Mouse (Mus musculus): ENCODE results near the gene Pld2. TPM values are rescaled to one million over a fixed set of nuclear protein-coding genes. Genes with fewer than 3 reads are reported as not detected.

Pld2 gene
- polyA plus RNA-seq (2014; fragmentation: Nextera tagmentation; extraction: Ambion mirVana): 5.9 and 6.4 TPM in 2 replicates

DNA sequence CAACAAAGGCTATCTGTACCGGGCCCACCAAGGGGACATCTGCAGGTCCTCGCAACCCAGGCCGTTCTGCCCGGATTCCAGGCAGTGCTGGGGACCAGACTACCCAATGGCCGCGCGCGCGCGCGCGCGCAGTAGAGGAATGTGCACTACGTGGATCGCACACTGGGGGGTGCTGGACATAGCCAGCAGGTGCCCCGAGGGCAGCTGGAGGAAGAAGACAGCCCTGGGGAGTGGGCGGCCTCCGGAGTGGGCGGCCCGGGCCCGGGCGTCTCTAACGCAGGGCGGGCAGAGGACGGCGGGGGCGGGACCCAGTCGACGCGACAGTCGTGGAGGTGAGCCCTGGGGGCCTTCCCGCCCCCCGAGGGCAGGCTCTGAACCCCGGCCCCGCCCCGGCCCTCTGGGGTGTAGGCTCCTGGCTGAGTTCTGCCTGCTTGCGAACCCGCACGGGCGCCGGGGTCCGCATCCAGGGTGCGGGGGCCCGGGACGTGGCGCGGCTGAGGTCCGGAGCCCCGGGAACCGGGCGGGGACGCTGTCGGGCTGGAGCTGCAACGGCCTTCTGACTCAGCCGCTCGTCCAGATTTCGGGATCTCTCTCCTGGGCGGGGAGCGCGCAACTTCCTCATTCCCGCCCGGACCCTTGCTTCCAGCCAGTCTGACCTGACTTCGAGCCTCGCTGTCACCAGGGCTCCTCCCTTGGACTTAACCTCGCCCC lies at the start of gene Pld2:
Gene Pld2, plus strand, starts transcription at position 188 of the 711 bp plus-strand sequence.
- DNase-seq: peak; percentile 93
- peak within 1 kb of the TSS; percentile 77 for H3K4me2 ChIP-seq
- H3K9ac ChIP-seq: peak within 1 kb of the TSS; percentile 68
- peak within 1 kb of the TSS; percentile 54; the same call in 1 of the 2 replicates for H3K27ac ChIP-seq (ENCODE audit: low read depth)
- ATAC-seq (ENCODE audit: insufficient read depth): peak; percentile 98
- peaks cover 8% of the 10 kb centered on the region; the same call in 1 of the 2 replicates for H3K27me3 ChIP-seq (ENCODE audit: insufficient read depth, low read length)
- peak within 1 kb of the TSS; percentile 57 for H3K4me3 ChIP-seq (ENCODE audit: low read depth, low read length)
- H3K4me1 ChIP-seq (ENCODE audit: insufficient read depth): no peaks in the 10 kb centered on the region
- H3K9me3 ChIP-seq (ENCODE audit: low read depth, low read length): no peaks in the 10 kb centered on the region
- TF ChIP-seq CTCF (IDR thresholded peaks at IDR 0.05; ENCODE audit: low read depth): peak; percentile 65
- WGBS: under 1% methylated on average over 53 of the region's 65 CpGs
- H3K36me3 ChIP-seq (ENCODE audit: insufficient read depth): no peaks in the 10 kb centered on the region

DNA sequence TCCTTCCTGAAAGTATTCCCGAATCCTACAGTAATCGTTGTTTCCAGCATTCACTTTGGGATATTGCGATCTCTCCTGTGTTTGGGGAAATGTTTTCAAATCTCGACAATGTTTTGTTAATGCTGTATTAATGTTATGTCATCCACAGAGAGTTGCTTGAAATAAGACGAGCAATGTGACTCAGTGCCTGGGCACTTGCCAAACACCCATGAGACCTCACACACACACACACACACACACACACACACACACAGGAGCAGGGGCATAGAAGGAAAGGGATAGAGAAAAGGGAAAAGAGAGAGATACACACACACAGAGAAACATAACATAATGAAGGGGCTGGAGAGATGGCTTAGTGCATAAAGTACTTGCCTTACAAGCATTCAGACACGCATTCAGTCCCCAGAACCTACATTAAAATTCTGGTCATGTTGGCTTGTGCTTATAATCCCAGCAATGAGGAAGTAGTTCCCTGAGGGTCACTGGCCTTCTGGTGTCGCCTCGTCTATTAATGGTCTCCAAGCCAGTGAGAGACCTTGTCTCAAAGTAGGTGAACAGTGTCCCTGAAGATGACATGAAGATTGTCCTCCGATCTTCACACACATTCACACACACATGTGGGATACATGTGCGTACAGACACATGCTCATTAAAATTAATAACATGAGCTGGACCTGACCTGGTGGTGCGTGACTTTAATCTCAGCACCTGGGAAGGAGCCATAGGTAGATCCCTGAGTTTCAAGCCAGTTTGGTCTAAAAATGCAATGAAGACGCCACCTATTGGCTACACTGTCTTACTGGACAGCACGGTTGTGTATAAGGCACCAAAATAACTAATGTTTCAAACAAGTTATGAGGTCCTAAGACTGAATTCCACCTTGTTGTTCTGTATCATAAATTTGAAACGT lies 40.0 kb upstream of the Pld2 start:
- Histone ChIP-seq H3K36me3 (ENCODE audit: insufficient read depth) (no peaks in the 10 kb centered on the region), H3K27me3 (ENCODE audit: insufficient read depth, low read length) (no peaks in the 10 kb centered on the region), H3K4me1 (ENCODE audit: insufficient read depth) (no peaks in the 10 kb centered on the region), H3K4me3 (ENCODE audit: low read depth, low read length) (no peak overlapping the region), H3K9ac (no peak overlapping the region), H3K4me2 (no peak overlapping the region), H3K27ac (ENCODE audit: low read depth) (no peak overlapping the region), H3K9me3 (ENCODE audit: low read depth, low read length) (no peaks in the 10 kb centered on the region)
- ATAC-seq (ENCODE audit: insufficient read depth) (no peak), DNase-seq (peak; percentile 52)
- peak; percentile 51 for TF ChIP-seq CTCF (IDR thresholded peaks at IDR 0.05; ENCODE audit: low read depth)
- WGBS: 65% methylated on average over 14 of the region's 14 CpGs

DNA sequence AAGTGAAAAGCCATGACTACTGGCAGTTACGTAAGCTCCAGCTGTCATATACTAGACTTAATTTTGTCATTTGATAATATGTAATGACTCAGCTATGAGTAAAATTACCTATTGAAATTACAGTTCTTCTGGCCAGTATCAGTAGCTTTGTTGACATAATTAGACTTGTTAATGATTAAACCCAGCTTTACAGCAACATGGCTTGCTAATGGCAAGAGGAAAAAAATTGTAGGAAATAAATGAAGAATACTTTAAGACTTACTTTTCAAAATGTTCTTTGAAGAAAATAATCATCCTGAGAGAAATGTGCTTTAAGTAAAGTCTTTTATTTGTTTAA lies 39.4 kb upstream of the Pld2 start:
- WGBS: 66% methylated on average over 1 of the region's 1 CpGs
- no peak for DNase-seq
- Histone ChIP-seq H3K36me3 (ENCODE audit: insufficient read depth) (no peaks in the 10 kb centered on the region), H3K9me3 (ENCODE audit: low read depth, low read length) (no peaks in the 10 kb centered on the region), H3K4me3 (ENCODE audit: low read depth, low read length) (no peak overlapping the region), H3K9ac (no peak overlapping the region), H3K27ac (ENCODE audit: low read depth) (no peak overlapping the region), H3K27me3 (ENCODE audit: insufficient read depth, low read length) (no peaks in the 10 kb centered on the region), H3K4me2 (no peak overlapping the region), H3K4me1 (ENCODE audit: insufficient read depth) (no peaks in the 10 kb centered on the region)
- ATAC-seq (ENCODE audit: insufficient read depth): no peak
- TF ChIP-seq CTCF (IDR thresholded peaks at IDR 0.05; ENCODE audit: low read depth): no peak

DNA sequence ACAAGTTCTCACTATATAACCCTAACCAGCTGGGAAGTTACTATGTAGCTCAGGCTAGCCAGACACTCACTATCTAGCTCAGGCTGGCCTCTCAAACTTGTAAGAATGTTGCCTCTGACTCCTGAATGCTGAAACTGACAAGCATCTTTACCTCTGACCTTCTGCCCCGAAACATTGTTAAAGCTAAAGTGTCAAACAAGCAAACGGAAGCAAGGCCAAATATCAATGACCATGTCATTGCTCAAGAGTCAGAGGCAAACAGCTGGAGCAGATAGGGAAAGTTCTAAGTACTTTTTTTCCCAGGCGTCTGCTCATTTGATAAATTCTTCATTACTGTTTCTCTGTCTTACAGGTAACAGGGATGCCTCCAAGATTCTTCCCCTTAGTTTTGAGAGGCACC lies 37.8 kb upstream of the Pld2 start:
- H3K4me2 ChIP-seq: no peak overlapping the region
- no peak overlapping the region for H3K9ac ChIP-seq
- H3K27ac ChIP-seq (ENCODE audit: low read depth): no peak overlapping the region
- H3K27me3 ChIP-seq (ENCODE audit: insufficient read depth, low read length): no peaks in the 10 kb centered on the region
- H3K4me1 ChIP-seq (ENCODE audit: insufficient read depth): no peaks in the 10 kb centered on the region
- WGBS: 44% methylated on average over 3 of the region's 3 CpGs
- no peak for TF ChIP-seq CTCF (IDR thresholded peaks at IDR 0.05; ENCODE audit: low read depth)
- no peaks in the 10 kb centered on the region for H3K36me3 ChIP-seq (ENCODE audit: insufficient read depth)
- no peak overlapping the region for H3K4me3 ChIP-seq (ENCODE audit: low read depth, low read length)
- H3K9me3 ChIP-seq (ENCODE audit: low read depth, low read length): no peaks in the 10 kb centered on the region
- no peak for ATAC-seq (ENCODE audit: insufficient read depth)
- no peak for DNase-seq

DNA sequence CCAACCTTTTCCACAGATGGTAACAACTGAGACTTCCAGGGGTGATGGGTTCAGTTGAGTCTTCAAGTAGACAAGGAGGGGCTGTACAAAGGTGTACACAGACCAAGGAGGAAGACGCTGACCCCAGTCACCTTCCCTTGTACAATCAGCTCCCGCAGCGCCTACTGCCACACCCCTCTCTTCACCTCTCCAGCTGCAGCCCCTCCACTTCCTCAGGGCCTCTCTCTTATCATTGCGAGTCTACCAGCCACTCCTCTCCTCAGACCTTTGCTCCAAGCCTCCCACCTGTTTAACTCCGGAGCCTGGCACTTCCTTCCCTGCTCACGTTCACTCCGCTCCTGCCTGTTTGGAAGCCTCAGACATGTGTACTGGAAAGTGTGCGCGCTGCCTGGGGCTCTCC lies 34.9 kb upstream of the Pld2 start, which contains the start of gene Tm4sf5:
Gene Tm4sf5, plus strand, starts transcription at position 275 of the 400 bp plus-strand sequence.
- Histone ChIP-seq H3K4me3 (ENCODE audit: low read depth, low read length) (no peak within 1 kb of the TSS), H3K27me3 (ENCODE audit: insufficient read depth, low read length) (no peaks in the 10 kb centered on the region), H3K4me2 (no peak within 1 kb of the TSS), H3K36me3 (ENCODE audit: insufficient read depth) (no peaks in the 10 kb centered on the region), H3K4me1 (ENCODE audit: insufficient read depth) (no peaks in the 10 kb centered on the region), H3K27ac (ENCODE audit: low read depth) (no peak within 1 kb of the TSS), H3K9me3 (ENCODE audit: low read depth, low read length) (no peaks in the 10 kb centered on the region), H3K9ac (no peak within 1 kb of the TSS)
- 44% methylated on average over 9 of the region's 9 CpGs for WGBS
- DNase-seq (no peak), ATAC-seq (ENCODE audit: insufficient read depth) (no peak)
- no peak for TF ChIP-seq CTCF (IDR thresholded peaks at IDR 0.05; ENCODE audit: low read depth)

DNA sequence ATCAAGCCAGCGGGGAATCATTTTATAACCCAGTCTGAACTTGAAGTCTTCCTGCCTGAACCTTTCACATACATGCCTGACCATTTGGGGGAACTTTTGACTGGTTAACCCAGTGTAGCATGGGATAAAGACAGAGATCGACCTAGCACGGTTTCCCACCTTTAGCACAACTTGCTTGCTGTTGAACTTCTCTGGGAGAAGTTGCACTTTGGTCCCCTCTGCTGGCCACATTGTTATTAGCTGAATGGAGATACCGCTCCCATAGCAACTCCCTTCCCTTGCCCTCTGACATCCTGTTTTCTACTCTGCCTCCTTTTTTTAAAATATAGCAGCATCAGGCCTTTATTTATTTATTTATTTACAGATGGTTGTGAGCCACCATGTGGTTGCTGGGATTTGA lies 33.5 kb upstream of the Pld2 start:
- H3K9me3 ChIP-seq (ENCODE audit: low read depth, low read length): no peaks in the 10 kb centered on the region
- no peak overlapping the region for H3K9ac ChIP-seq
- ATAC-seq (ENCODE audit: insufficient read depth) (peak; percentile 44; the same call in 1 of the 2 replicates), DNase-seq (peak; percentile 90)
- no peak overlapping the region for H3K4me3 ChIP-seq (ENCODE audit: low read depth, low read length)
- H3K27me3 ChIP-seq (ENCODE audit: insufficient read depth, low read length): no peaks in the 10 kb centered on the region
- peak; percentile 79 for TF ChIP-seq CTCF (IDR thresholded peaks at IDR 0.05; ENCODE audit: low read depth)
- H3K4me2 ChIP-seq: no peak overlapping the region
- H3K36me3 ChIP-seq (ENCODE audit: insufficient read depth): no peaks in the 10 kb centered on the region
- no peak overlapping the region for H3K27ac ChIP-seq (ENCODE audit: low read depth)
- no peaks in the 10 kb centered on the region for H3K4me1 ChIP-seq (ENCODE audit: insufficient read depth)
- WGBS: 18% methylated on average over 4 of the region's 4 CpGs

DNA sequence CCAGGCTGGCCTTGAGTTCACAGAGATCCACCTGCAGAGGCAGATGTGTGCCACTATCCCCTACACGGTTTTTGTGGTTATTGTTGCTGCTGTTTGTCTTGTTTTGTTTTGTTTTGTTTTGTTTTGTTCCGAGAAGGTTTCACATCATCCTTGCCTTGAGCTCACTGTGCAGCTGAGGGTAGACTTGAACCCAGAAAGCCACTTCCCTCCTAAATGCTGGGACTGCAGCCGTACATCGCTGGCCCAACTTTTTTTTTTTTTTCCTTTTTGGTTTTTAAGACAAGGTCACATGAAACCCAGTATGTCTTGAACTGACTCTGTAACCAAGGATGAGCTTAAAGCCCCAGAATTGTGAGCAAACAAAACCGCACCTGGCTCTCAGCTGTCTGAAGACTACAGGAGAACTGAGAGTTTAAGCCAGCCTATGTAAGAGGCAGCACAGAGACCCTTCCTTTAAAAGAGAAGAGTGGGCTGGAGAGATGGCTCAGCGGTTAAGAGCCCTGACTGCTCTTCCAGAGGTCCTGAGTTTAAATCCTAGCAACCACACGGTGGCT lies 32.8 kb upstream of the Pld2 start:
- H3K36me3 ChIP-seq (ENCODE audit: insufficient read depth): no peaks in the 10 kb centered on the region
- ATAC-seq (ENCODE audit: insufficient read depth) (no peak), DNase-seq (no peak)
- no peaks in the 10 kb centered on the region for H3K27me3 ChIP-seq (ENCODE audit: insufficient read depth, low read length)
- no peak for TF ChIP-seq CTCF (IDR thresholded peaks at IDR 0.05; ENCODE audit: low read depth)
- 65% methylated on average over 7 of the region's 7 CpGs for WGBS
- no peak overlapping the region for H3K4me2 ChIP-seq
- no peaks in the 10 kb centered on the region for H3K9me3 ChIP-seq (ENCODE audit: low read depth, low read length)
- H3K27ac ChIP-seq (ENCODE audit: low read depth): no peak overlapping the region
- no peaks in the 10 kb centered on the region for H3K4me1 ChIP-seq (ENCODE audit: insufficient read depth)
- H3K9ac ChIP-seq: no peak overlapping the region
- no peak overlapping the region for H3K4me3 ChIP-seq (ENCODE audit: low read depth, low read length)

Measured in lung, embryonic 14.5 days (tissue).